Mouse (Mus musculus) lung, postnatal 0 days (tissue): Measurements from ENCODE around the gene Fndc3b. TPM values are rescaled to one million over a fixed set of nuclear protein-coding genes. Genes with fewer than 3 reads are reported as not detected.
A peak's percentile ranks its signal among the peaks of the same experiment; 100 is the strongest.

Experiments
- ATAC-seq: fragments of 200-750 bp; cut with Nextera tagmentation; 2 replicates; pipeline ENCODE4 v1.8.0; 2017; ENCODE audit warnings: moderate library complexity
- DNase-seq: peaks from one replicate; pipeline ENCODE4 v3.0.0-alpha.2; 2016; ENCODE audit warnings: low spot score
- H3K27ac ChIP-seq: fragments of 300-500 bp; sonication (generic); 2 replicates; pipeline ENCODE4 v1.5.1; 2014; ENCODE audit warnings: antibody characterized with exemption, mild to moderate bottlenecking, low read length, mixed read lengths
- H3K27me3 ChIP-seq: fragments of 300-500 bp; sonication (generic); replicated peaks from 2 replicates; pipeline ENCODE4 v1.6.1; 2014; ENCODE audit warnings: low read length, mixed read lengths; ENCODE audit not compliant: insufficient read depth
- H3K36me3 ChIP-seq: fragments of 300-500 bp; sonication (generic); 2 replicates; pipeline ENCODE4 v1.6.1; 2014; ENCODE audit warnings: low read length, mixed read lengths; ENCODE audit not compliant: insufficient read depth
- H3K4me1 ChIP-seq: fragments of 300-500 bp; sonication (generic); 2 replicates; pipeline ENCODE4 v1.6.1; 2014; ENCODE audit warnings: antibody characterized with exemption, low read depth, low read length, mixed read lengths; ENCODE audit not compliant: insufficient read depth
- H3K4me2 ChIP-seq: fragments of 300-500 bp; sonication (generic); replicated peaks from 2 replicates; pipeline ENCODE4 v1.6.1; 2014; ENCODE audit warnings: low read depth, mild to moderate bottlenecking, low read length, moderate library complexity, mixed read lengths
- H3K4me3 ChIP-seq: fragments of 300-500 bp; sonication (generic); 2 replicates; pipeline ENCODE4 v1.5.1; 2014; ENCODE audit warnings: low read depth, low read length
- H3K9ac ChIP-seq: fragments of 300-500 bp; sonication (generic); replicated peaks from 2 replicates; pipeline ENCODE4 v1.6.1; 2014; ENCODE audit warnings: low read depth, mild to moderate bottlenecking
- H3K9me3 ChIP-seq: fragments of 300-500 bp; sonication (generic); 2 replicates; pipeline ENCODE4 v1.6.1; 2016; ENCODE audit warnings: low read length, mixed read lengths
- CTCF ChIP-seq: IDR thresholded peaks from 2 replicates; pipeline ENCODE4 v1.5.1; 2016; ENCODE audit warnings: antibody characterized with exemption, mild to moderate bottlenecking
- EP300 ChIP-seq: IDR thresholded peaks from 2 replicates; pipeline ENCODE4 v1.6.1; 2016; ENCODE audit warnings: antibody characterized with exemption, mild to moderate bottlenecking, control low read depth
- WGBS: fragments of 180-500 bp; shearing (Covaris S2); extraction: QIAGEN DNeasy Blood & Tissue Kit; methylation state at CpG from one replicate; pipeline ENCODE4 v1.1.7; 2014; 5-methylcytosine and 5-hydroxymethylcytosine counted together
- polyA plus RNA-seq: library from polyadenylated mRNA; unstranded; fragments of >200 nt; fragmentation: Nextera tagmentation; extraction: Ambion mirVana; gene quantifications from 2 replicates; pipeline ENCODE4 v1.2.1, GENCODE M21; 2015

The Fndc3b gene
- polyA plus RNA-seq, 1 experiment from 2014 or later, result 28.5 TPM

- ATAC-seq (no peak), DNase-seq (no peak)
- TF ChIP-seq EP300 (no peak), CTCF (no peak)
- no peaks in the 10 kb centered on the region for H3K4me1 ChIP-seq
- 86% methylated on average over 8 of the region's 8 CpGs for WGBS
- no peak overlapping the region for H3K4me2 ChIP-seq
- H3K27me3 ChIP-seq, result no peaks in the 10 kb centered on the region
- peaks cover 32% of the 10 kb centered on the region for H3K36me3 ChIP-seq
- H3K9ac ChIP-seq, result no peak overlapping the region
- no peak overlapping the region for H3K4me3 ChIP-seq
- no peak overlapping the region for H3K27ac ChIP-seq
- H3K9me3 ChIP-seq, result no peaks in the 10 kb centered on the region
These were observed 241.1 kb downstream of the Fndc3b start for GRCm38 (mm10) chr3:27469971-27470370.

GRCm38 (mm10) chr3:27467505-27468020 is 243.5 kb downstream of the Fndc3b start:
- ATAC-seq (peak; percentile 36), DNase-seq (peak; percentile 67)
- Histone ChIP-seq H3K4me3 (no peak overlapping the region), H3K9ac (no peak overlapping the region), H3K9me3 (no peaks in the 10 kb centered on the region), H3K27ac (no peak overlapping the region), H3K4me1 (no peaks in the 10 kb centered on the region), H3K36me3 (peaks cover 31% of the 10 kb centered on the region), H3K4me2 (no peak overlapping the region), H3K27me3 (no peaks in the 10 kb centered on the region)
- TF ChIP-seq EP300 (no peak), CTCF (peak; percentile 68)
- 62% methylated on average over 11 of the region's 11 CpGs for WGBS

DNA sequence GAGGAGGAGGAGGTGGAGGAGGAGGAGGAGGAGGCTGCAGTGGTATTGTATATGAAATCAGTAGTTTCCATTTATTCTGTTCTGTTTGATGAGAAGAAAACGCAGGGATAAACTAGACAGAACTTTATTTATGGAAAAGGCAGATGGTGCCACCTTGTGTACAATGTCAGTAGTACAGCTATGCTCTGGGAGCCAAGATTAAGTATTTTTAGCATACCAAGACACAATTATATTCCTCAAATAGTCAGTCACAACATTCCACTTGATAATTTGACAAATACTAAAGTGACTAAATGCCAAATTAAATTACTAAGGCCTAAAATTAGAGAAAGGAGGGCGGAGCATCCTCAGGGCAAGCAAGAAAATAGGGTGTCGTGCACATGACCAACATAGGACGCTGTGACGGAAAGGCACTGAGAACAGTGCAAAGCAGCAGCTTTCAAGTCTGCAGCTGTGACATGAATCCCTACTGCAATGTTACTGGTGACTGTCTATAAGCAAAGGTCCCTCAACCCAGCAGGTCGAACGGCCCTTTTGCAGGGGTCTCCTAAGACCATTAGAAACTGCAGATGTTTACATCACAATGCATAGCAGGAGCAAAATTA is 244.7 kb downstream of the Fndc3b start:
- H3K9ac ChIP-seq, result no peak overlapping the region
- no peaks in the 10 kb centered on the region for H3K27me3 ChIP-seq
- H3K36me3 ChIP-seq, result peaks cover 38% of the 10 kb centered on the region
- TF ChIP-seq EP300 (0 out of 2 replicates have a peak, but pooled peaks have one; percentile 18), CTCF (peak; percentile 82)
- H3K27ac ChIP-seq, result no peak overlapping the region
- 70% methylated on average over 7 of the region's 7 CpGs for WGBS
- no peaks in the 10 kb centered on the region for H3K4me1 ChIP-seq
- DNase-seq (peak; percentile 71), ATAC-seq (0 out of 2 replicates have a peak, but pooled peaks have one; percentile 30)
- no peak overlapping the region for H3K4me3 ChIP-seq
- H3K4me2 ChIP-seq, result no peak overlapping the region
- no peaks in the 10 kb centered on the region for H3K9me3 ChIP-seq

DNA sequence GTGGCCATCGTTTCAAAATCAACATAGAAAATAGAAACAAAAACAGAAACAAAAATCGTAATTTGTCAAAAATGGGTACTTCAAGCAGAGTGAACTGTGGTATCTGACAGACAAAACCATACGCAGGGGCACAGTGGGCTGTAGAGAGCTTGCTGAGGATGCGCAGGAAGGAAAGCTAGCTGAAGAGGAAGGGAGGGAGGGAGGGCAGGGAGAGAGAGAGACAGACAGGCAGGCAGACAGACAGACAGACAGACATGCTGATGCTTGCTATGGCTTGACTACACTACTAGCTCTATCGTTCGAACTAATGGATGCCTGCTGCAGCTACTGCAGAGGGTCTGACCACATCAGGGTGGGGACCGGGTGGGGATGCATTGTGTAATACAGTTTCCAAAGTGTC is 247.7 kb downstream of the Fndc3b start:
- DNase-seq (no peak), ATAC-seq (no peak)
- H3K27me3 ChIP-seq, result no peaks in the 10 kb centered on the region
- WGBS, result 92% methylated on average over 7 of the region's 7 CpGs
- no peaks in the 10 kb centered on the region for H3K4me1 ChIP-seq
- H3K4me3 ChIP-seq, result no peak overlapping the region
- H3K4me2 ChIP-seq, result no peak overlapping the region
- no peak overlapping the region for H3K9ac ChIP-seq
- no peak overlapping the region for H3K27ac ChIP-seq
- peaks cover 39% of the 10 kb centered on the region for H3K36me3 ChIP-seq
- H3K9me3 ChIP-seq, result no peaks in the 10 kb centered on the region
- no peak for TF ChIP-seq EP300
- no peak for TF ChIP-seq CTCF

DNA sequence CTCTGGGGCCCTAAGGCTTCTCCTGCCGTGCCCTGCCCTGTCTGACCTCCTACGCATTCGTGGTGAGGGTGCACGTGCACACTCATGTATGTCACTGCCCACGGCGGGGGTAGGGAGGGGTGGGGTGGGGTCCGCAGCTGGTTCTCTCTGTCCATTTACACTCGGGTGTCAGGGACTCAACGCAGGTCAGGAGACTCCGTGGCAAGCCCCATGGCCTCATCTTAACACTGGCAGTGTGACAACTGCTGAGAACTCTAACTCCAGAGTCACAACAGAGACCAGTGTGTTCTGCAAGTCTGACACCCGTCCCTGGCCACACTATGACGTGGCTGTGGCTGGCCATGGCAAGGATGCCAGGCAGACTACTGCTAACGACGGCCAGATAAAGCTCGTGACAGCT is 248.2 kb downstream of the Fndc3b start:
- H3K9me3 ChIP-seq, result no peaks in the 10 kb centered on the region
- H3K27ac ChIP-seq, result no peak overlapping the region
- no peak overlapping the region for H3K4me3 ChIP-seq
- no peaks in the 10 kb centered on the region for H3K4me1 ChIP-seq
- ATAC-seq (no peak), DNase-seq (no peak)
- no peak overlapping the region for H3K4me2 ChIP-seq
- TF ChIP-seq EP300, result no peak
- no peak for TF ChIP-seq CTCF
- H3K36me3 ChIP-seq, result peaks cover 42% of the 10 kb centered on the region
- H3K27me3 ChIP-seq, result no peaks in the 10 kb centered on the region
- WGBS, result 72% methylated on average over 15 of the region's 15 CpGs
- no peak overlapping the region for H3K9ac ChIP-seq

GRCm38 (mm10) chr3:27462316-27462902 is 248.7 kb downstream of the Fndc3b start:
- H3K9me3 ChIP-seq, result no peaks in the 10 kb centered on the region
- no peaks in the 10 kb centered on the region for H3K27me3 ChIP-seq
- H3K4me2 ChIP-seq, result no peak overlapping the region
- DNase-seq (no peak), ATAC-seq (no peak)
- no peak for TF ChIP-seq EP300
- no peak for TF ChIP-seq CTCF
- H3K27ac ChIP-seq, result no peak overlapping the region
- H3K4me1 ChIP-seq, result no peaks in the 10 kb centered on the region
- no peak overlapping the region for H3K9ac ChIP-seq
- no peak overlapping the region for H3K4me3 ChIP-seq
- peaks cover 42% of the 10 kb centered on the region for H3K36me3 ChIP-seq
- WGBS, result 86% methylated on average over 9 of the region's 9 CpGs
